Mouse (Mus musculus): ENCODE data around the gene Ppp1r12a.

Ppp1r12a gene

DNA sequence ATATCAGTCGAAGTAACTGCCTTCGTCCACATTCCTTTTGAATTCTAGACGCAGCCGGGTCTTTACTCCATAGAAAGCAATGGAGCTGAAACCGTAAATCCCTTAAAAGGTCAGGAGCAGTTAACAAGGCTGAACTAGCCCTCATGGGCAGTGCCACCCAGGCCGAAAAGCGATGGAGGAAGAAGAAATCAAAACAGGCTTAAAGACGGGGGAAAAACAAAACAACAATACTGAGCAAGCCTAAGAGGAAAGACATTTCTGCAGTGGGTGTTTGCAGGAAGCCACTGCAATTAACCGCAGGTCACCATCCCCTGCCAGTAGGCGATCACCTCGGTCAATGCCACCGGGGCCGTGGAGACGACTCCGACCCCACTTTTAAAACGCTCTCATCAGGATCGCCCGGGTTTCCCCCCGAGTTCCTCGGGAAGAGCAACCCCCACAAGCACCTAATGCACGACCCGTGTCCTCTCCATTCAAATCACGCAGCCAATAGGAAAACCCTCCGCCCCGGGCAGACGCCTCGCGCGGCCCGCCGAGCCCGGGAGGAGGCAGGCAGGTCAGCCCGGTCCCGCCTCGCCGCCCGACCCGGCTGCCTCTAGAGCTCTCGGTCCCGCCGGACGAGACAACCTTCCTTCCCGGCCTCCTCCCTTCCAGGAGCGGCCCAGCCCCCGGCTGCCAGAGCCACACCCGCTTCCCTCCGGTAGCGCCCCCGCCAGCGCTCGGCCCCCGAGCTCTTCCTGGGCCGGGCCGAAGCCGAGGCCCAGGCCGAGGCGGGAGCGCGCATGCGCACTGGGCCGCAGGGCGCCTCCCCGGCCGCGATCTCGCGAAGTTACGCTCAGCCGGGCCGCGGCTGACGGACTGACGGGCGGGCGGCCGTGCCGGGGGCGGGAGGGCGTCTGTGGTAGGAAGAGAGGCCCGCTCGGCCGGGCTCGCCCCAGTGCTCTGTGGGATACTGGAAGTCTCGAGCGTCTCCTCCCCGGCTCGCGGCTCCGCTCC, at the start of gene Ppp1r12a:
Ppp1r12a (plus strand) TSS at position 933 of the 996 bp plus-strand sequence.
- peak; percentile 91 to 94 for DNase-seq (ENCODE audit: low spot score in 2 of 2)

DNA sequence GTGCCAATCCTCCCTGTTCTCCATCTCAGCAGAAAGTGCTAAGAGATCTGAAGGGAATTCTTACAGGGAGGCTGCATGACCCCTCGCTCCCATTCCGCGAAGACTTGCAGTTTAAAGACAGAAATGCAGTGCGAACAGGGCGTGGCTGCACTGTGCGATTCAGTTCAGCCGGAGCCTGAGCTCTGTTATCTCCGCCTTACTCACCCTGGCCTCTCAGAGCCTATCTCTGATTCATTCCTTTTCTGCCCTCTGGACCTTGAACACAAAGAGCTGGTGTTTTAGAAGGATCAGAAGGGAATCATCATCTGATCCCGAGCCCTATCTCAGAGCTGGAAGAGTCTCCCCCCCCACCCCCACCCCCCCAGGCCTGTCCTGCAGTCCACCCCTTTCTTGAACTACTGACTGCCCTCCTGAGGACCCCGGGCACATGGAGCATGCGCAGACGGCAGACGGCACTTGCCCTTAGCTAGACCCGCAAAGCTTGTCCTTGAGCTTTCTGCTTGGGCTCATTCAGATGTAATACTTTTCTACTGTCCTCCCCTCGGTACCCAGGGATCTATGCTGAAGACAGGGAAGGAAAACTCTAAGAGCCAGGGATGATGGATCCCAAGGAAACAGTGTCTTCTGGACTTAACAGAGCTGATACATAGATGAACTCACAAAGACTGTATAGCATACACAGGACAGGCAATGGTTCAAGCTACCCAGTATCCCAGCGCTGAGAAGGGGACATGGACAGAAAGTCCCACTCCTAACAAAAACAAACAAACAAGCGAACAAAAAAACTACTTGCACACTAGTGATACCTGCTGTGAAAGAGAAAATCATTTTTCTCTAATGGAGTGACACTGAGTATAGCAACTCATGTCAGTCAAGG, 48.4 kb upstream of the Ppp1r12a start:
- peak in 1 of 2 experiments; percentile 29 for DNase-seq (ENCODE audit: low spot score in 2 of 2)

DNA sequence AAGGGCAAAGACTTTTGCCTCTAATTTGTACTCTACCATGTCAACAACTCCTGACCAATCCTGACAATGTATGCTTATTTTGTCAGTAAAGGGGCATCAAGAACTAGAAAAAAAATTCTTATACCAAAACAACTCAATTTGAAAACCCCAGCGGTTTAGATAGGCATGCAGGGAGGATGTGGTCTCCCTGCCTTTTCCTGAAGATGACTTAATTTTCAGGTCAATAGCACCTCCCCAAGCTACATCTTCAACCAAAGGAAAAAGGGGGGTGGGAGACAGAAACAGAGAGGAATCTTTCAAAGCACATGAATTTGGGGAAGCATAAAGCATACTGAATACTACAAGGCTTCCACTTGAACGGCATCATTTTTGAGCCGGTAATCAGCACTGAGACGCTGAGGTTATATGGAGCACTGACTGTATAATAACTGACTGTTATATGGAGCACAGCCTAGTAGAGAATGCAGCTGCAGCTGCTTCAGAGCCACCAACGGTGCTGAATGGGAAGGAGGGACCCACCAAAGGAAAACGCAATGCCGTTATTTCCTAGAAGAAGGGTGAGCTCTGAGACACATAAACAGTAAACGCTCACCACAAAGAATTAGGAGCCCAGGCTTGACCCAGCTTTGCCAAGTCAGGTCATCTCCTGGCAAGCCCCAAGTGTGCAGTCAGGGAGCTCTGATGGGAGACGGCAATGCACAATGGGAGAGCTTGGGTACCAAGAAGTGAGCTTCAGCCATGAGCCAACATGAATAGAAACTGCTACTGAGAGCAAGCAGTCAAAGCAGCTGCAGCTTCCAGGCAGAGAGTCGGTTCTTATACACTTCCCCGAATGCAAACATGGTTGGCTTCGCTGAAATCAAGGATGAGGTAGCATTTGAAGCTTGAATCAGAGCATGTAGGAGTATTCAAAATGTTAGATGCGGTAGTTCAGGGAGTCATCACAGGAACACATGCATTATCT, 43.5 kb upstream of the Ppp1r12a start:
- DNase-seq (ENCODE audit: low spot score in 2 of 2), result no peak

DNA sequence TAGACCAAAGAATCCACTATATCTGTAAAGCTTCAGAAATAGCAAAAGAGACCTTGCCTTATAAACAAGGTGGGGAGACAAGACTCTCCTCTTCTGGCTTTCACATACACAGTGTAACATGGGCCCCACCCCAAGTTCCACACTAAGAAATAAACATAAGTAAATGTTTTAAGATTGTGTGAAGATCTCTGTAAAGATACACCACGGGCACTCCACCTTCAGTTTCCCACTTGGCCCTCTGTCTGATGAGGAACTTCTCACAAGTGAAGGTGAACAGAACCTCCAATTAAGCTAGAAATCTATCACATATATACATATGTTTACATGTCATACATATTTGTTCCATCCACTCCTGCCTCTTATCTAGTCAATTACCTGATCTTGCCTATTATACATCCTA, 42.6 kb upstream of the Ppp1r12a start:
- no peak for DNase-seq (ENCODE audit: low spot score in 2 of 2)

DNA sequence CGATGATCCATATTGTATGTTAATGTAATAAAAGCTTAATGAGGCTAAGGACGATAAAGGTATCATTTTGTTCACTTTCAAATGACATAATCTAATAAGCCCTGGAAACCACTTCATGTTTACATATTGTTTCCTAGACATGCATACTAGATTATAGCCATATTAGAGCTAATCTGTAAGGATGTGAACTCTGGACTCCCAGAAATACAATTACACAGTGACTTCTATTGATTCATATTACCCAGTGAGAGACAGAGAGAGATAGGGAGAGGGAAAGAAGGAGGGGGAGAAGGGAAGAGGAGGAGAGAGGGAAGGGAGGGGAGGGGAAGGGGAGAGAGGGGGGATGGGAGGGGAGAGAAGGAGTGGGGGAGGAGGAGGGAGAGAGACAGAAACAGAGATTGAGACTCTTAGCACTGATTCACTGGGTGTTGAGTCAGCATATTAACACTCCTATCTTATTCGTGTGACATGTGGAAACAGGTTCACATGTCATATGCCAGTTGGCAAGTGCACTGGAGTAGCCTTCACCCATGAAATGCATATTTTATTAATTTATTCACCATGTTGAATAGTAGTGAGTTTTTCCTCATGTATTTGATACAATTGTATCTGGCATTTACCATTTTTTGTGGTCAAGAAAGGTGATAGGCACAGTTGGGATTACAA, 36.9 kb upstream of the Ppp1r12a start:
- DNase-seq (ENCODE audit: low spot score in 2 of 2), result no peak

DNA sequence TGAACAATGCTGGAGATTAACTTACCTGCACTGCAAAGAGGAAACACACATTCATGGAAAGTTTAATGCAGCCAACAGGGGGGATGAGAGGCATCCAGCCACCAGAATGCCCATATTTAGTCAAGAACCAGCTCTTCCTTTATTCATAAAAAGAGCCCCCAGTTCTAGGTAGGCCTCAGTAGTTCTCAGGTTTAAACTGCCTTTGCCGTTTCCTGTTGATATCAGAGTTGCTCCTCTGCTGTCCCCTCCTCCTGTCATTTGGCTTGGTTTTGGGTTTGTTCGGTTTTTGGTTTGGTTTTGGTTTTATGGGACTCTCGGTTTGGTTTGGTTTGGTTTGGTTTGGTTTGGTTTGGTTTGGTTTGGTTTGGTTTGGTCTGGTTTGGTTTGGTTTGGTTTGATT, 32.8 kb upstream of the Ppp1r12a start:
- no peak for DNase-seq (ENCODE audit: low spot score in 2 of 2)

DNA sequence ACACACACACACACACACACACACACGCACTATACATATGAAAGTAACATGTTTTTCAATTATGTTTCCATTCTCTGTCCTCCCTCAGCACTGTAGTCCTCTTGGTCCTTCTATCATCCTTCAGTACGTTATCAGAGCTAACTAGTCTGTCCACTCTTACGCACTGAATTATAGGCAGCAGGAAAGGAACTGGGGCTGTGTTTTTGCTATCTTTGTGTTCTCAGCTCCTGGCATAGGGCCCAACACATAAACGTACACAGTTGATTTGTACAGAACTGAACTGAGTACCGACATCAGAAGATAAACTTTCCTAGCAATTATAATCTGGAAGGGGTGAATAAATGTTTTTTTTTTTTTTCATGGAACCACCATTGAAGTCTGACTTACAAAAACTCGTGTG, 30.1 kb upstream of the Ppp1r12a start:
- DNase-seq (ENCODE audit: low spot score in 2 of 2), result no peak

DNA sequence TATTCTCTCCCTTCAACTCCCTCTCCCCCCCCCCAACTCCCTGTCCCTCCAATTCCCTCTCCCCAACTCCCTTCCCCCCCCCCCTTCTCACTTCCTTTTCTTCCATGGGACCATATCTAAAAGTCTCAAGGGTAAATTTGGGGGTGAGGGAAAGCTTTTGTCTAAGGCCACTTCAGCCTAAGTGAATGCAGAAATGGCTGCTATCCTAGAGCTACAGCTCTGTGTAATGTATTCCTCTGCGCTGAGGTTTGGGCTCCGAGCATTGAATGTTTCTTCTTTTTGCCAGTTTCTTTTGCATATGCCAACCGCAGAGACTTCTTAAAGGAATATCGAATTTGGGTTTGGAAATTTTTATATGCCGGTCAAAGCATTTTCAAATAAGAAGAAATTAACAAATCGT, 28.7 kb upstream of the Ppp1r12a start:
- DNase-seq (ENCODE audit: low spot score in 2 of 2), result no peak

DNA sequence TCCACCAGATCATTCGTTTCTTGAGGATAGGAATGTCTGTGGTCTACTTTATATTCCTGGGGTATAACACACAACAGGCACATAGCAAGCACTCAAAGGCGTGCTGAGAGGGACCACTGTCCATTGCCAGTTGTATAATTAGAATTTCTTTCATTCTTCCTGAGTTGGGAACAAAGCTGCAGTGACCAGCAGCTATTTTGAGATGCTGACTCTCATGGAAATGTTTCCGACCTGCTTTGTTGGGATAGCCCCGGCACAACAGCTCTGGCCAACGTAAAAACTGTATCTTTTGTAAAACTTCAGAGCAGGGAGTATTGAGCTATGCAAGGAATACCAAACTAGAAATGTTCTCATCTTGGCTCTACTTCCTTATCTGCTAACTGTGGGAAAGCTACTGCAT, 28.2 kb upstream of the Ppp1r12a start:
- DNase-seq (ENCODE audit: low spot score in 2 of 2), result no peak

DNA sequence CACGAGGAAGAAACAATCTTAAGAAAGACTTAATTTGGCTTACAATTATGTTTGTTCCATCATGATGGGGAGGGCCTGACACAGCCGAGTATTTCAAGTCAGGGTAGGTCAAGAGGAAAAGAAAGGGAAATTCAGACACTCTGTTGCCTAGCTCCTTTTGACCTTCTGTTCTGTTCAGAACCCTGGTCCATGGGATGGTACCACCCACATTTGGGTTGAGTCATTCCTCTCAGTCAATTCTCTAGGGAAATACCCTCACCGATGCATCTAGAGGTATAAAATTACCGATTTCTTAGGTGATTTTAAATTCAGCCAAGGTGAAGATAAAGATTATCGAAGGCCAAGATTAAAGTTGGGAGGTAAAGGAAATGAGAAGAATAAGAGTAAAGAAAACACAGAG, 23.6 kb upstream of the Ppp1r12a start:
- DNase-seq (ENCODE audit: low spot score in 2 of 2), result no peak

DNA sequence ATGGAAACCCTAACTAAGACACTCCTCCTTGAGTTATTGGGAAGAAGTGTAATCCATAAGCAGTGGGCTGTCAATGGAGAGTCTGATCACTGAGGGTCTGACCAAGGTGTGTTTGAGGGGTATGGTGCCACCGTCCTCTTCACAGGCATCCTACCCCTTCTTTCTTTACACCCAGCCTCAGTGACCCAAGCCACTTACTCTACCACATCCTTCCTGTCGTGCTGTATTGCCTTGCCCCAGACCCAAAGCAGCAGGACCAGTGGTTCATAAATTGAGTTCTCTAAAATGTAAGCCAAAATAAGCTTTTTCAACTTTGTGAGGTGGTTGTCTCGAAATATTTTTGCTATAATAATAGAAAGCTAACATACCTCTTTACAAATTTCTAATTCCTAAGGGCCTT, 22.2 kb upstream of the Ppp1r12a start:
- DNase-seq (ENCODE audit: low spot score in 2 of 2), result no peak

DNA sequence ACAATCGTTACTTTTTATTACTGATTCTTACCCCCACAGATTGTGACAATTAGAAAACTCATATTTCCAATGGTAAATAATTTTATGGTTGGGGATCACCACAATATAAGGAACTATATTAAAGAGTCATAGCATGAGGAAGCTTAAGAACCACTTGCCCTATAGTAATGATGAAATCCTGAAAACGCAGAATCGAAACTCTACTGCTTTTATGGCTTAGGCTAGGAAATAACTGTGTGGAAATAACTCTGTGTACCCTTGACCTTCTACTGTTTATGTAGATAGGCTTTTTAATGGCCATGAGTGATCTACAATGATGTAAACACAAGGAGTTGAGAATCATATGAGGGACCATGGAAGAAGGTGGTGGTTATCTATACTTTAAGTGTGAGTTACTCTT, 21.3 kb upstream of the Ppp1r12a start:
- DNase-seq (ENCODE audit: low spot score in 2 of 2), result no peak

DNA sequence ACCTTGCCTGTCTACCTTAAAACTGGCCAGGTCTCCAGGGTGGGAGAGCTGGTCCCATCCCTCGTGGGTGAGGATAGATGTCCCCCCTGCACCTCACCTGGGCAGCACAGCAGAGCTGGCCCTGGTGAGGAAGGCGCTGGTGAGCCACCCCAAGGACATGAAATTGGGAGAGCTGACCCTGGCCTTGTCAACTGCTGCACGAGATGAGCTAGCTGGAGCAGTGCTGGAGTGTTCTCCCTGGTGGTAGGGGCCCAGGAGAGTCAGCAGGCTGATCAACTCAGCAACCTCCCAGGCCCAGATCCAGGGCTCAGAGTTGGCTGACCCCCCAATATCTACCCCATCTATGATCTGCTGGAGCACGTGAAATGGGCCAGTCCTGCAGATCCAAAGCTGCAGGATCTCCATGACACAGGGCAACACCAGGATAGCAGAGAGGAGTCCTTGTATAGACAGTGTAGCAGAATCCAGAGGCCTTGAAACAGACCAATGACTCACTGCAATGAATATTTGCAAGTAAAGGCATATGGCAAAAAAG, 17.9 kb upstream of the Ppp1r12a start:
- DNase-seq (ENCODE audit: low spot score in 2 of 2), result no peak

DNA sequence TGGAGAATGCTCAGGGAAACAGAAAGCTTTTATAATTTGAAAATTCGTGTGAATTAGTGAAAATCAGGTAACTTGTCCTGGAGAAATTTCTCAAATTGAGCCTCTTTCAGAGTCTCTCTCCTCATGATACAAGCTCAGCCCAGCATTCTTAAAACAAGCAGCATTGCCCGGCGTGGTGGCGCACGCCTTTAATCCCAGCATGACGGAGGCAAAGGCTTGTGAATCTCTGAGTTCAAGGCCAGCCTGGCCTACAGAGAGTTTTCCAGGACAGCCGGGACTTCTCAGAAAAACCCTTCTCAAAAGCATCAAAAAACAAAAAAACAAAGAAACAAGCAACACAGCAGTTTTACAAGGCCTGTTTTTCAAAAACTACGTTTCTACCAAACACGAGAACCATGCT, 16.3 kb upstream of the Ppp1r12a start:
- no peak for DNase-seq (ENCODE audit: low spot score in 2 of 2)

DNA sequence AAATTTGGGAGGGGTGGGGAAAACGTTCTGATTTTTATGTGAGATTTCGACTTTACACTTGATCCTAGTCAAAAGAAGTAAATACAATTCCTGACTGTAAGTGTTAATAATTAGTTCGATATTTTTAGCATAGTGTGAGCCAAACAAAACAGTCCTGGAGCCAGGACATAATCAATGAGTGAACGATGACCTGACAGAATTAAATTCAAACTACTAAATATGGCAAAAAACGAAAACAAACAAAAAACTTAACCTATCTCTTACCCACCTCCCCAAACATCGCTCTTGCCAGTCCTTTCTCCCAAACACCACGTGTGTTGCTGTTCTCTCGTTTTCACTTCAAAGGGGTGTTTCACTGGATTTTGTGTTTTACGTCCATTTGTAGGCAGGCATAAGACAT, 15.0 kb upstream of the Ppp1r12a start:
- DNase-seq (ENCODE audit: low spot score in 2 of 2), result no peak

DNA sequence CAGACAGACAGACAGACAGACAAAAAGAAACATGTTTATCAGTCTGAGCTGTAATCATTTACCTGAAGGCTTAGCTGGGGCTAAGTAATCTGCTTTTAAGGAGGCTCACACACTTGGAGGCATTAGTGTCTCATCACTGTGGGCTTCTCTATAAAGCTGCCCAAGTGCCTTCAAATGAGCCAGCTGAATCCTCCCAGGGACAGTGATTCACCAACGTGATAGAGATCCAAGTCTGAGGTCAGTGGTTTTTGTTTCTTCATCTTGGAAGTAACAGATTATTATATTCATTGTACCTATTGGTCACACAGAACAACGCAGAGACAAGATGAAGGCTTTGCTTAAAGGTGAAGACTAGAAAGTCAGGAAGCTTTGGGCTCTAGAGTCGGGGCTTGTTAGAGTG, 8.7 kb upstream of the Ppp1r12a start:
- no peak for DNase-seq (ENCODE audit: low spot score in 2 of 2)

DNA sequence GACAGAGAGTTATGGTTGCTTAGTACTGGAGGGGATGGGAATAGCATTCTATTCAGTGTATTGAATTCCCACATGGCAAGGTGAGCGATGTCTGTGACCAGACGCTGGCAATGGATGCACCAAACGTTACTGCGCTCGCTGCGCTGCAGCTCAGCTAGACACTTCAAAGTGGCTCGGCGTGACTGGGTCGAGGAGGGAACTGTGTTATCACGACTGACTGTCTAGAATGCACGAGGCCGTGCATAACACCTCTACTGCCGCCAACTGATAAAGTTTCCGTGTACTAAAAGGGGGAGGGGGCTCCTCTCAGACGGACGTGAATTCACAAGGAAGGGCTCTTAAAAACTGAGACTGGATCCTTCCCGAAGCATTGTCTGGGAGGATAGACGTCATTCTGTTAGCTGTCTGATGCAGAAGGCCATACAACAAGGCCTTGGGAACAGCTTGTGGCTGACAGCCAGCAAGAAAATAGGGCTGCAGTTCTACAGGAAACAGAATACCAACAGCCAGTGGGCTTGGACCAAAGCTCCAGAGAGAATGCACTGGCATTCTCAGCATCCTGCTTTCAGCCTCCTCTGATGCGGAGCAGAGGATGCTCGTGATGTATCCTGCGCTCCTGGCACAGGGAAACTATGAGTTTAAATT, 6.8 kb upstream of the Ppp1r12a start:
- no peak for DNase-seq (ENCODE audit: low spot score in 2 of 2)

DNA sequence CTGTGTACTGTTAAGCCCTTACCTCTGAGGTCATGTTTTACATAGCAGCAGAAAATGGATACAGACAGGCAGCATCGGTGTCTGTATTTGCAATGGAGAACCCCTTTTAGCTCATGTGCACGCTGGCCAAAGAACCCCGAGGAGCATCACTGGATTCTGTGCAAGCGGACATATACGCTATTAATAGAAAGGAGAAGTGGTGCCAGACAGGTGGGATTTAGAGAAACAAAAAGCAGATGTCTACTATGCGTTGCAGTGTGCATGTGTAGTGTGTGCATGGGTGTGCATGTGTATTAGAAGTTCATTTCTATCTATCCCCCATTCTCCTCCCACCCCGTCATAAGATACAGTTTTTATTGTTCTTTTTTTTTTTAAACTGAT, 6.3 kb upstream of the Ppp1r12a start:
- no peak for DNase-seq (ENCODE audit: low spot score in 2 of 2)

DNA sequence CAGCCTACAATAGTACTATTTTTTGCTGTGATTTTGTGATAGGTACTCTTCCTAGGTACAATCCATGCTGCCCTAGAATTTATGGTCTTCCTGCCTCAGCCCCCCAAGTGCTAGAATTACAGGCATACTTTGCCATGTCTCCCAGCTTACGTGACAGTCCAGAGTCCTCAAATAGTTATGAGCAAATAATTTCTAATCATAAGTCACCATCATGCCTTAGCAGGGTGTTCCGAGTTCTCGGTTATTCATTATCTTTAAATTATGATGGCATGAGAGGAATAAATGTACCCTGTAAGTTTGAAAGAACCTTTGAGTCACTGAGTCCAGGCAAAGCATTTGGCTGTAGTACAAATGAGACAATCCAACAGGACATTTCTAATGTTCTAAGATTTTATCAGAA, 5.9 kb upstream of the Ppp1r12a start:
- no peak for DNase-seq (ENCODE audit: low spot score in 2 of 2)

DNA sequence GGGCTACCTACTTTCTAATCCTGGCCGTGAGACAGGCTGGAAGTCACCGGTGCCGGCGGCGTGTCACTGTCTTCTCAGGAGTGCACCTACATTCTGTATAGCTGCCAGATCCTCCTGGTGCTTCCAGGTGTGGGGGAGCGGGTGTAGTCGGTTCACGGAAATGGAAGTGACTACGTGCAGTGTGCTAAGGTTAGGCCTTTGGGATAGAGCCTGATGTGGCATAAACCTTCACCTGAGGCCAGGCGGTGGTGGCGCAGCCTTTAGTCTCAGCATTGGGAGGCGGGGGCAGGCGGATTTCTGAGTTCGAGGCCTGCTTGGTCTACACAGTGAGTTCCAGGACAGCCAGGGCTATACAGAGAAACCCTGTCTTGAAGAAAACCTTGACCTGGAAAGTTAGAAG, 3.0 kb upstream of the Ppp1r12a start:
- DNase-seq (ENCODE audit: low spot score in 2 of 2), result no peak
